Mouse (Mus musculus): Measurements from ENCODE around the gene Fbxo8. TPM values are rescaled to one million over a fixed set of nuclear protein-coding genes. Genes with fewer than 3 reads are reported as not detected.

Fbxo8 gene
- polyA plus RNA-seq, 1 experiment from 2014 or later: 40.7 TPM

DNA sequence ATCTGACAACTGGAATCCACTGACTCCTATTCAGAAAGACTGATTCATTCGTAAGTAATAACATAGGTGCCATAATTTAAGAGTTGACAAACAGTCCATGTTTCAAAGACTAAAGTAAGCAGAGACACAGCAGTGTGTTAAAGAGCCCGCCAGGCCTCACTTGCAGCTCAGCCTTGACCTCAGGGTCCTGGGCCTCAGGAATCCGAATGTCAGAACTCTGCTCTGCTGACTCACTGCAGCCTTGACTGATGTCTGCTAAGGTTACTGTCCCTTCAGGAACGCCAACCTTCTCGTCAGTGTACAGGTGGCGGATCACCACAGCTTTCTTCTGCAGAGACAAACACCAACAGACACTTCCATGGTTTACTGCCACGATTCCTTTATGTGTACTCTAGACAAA, 10.2 kb upstream of the Fbxo8 start:
- no peak for ATAC-seq (ENCODE audit: low read depth)
- no peak overlapping the region for H3K27ac ChIP-seq (ENCODE audit: low read length)
- H3K4me1 ChIP-seq (replicated peaks; ENCODE audit: control insufficient read depth, insufficient read depth, low read length): no peaks in the 10 kb centered on the region
- no peak overlapping the region for H3K9ac ChIP-seq (ENCODE audit: low read length)
- H3K36me3 ChIP-seq (ENCODE audit: control insufficient read depth, insufficient read depth, low read length): peaks cover 22% of the 10 kb centered on the region
- no peak overlapping the region for H3K4me3 ChIP-seq (ENCODE audit: low read length)
- H3K9me3 ChIP-seq (ENCODE audit: control insufficient read depth, low read length): no peaks in the 10 kb centered on the region
- WGBS: 84% methylated on average over 7 of the region's 7 CpGs
- H3K4me2 ChIP-seq (ENCODE audit: low read depth, low read length): no peak overlapping the region
- H3K27me3 ChIP-seq (ENCODE audit: control insufficient read depth, insufficient read depth, low read depth, low read length): no peaks in the 10 kb centered on the region

DNA sequence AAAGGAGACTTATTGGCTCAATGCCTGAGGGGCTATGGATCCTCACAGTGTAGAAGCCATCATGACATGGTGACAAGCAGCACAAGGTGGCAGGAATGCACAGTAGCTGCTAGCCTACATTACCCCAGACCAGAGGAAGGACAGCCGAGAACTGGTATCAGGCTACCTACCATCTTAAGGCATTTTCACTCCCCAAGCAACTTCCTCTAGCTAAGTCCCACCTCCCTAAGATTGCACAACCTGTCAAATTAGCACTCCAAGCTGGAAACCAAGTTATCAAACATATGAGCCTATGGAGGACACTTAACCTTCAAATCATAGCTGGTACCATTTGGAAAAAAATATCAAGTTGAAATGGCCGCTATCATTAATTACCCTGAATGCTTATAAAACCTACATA, 3.0 kb upstream of the Fbxo8 start:
- H3K27me3 ChIP-seq (ENCODE audit: control insufficient read depth, insufficient read depth, low read depth, low read length): no peaks in the 10 kb centered on the region
- no peak for ATAC-seq (ENCODE audit: low read depth)
- 0 out of 2 replicates have a peak, but pooled peaks cover 2% of the 10 kb centered on the region for H3K36me3 ChIP-seq (ENCODE audit: control insufficient read depth, insufficient read depth, low read length)
- no peak overlapping the region for H3K4me2 ChIP-seq (ENCODE audit: low read depth, low read length)
- no peak overlapping the region for H3K27ac ChIP-seq (ENCODE audit: low read length)
- peaks cover 6% of the 10 kb centered on the region for H3K4me1 ChIP-seq (replicated peaks; ENCODE audit: control insufficient read depth, insufficient read depth, low read length)
- H3K9ac ChIP-seq (ENCODE audit: low read length): no peak overlapping the region
- no peak overlapping the region for H3K4me3 ChIP-seq (ENCODE audit: low read length)
- WGBS: 80% methylated on average over 2 of the region's 2 CpGs
- no peaks in the 10 kb centered on the region for H3K9me3 ChIP-seq (ENCODE audit: control insufficient read depth, low read length)

DNA sequence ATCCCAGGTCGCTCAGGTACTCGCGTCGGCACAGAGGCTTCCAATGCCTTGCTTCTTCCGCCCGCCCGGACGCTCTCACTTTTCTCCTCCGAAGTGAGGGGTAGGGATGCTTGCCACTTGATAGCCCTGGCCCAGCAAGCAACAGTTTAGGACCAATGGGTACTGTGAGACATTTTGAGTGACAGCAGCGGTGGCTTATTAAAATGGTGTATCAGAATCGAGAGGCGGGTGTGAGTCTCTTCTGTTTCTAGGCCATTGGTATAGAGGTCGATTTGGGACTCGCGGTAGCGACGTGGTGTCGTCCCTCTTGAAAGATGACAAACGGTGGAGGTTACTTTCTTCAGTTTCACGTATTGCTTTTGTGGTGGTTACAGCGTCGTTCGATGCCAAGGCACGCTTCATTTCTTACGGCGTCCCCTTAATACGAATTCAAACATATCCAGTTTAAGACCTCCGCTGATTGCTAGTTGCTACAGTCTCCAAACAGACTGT, 517 bp downstream of the Fbxo8 start:
- no peaks in the 10 kb centered on the region for H3K36me3 ChIP-seq (ENCODE audit: control insufficient read depth, insufficient read depth, low read length)
- peak overlapping the region; percentile 89 for H3K9ac ChIP-seq (ENCODE audit: low read length)
- no peaks in the 10 kb centered on the region for H3K27me3 ChIP-seq (ENCODE audit: control insufficient read depth, insufficient read depth, low read depth, low read length)
- peak overlapping the region; percentile 55 for H3K27ac ChIP-seq (ENCODE audit: low read length)
- peak; percentile 98 for ATAC-seq (ENCODE audit: low read depth)
- peak overlapping the region; percentile 74 for H3K4me2 ChIP-seq (ENCODE audit: low read depth, low read length)
- no peaks in the 10 kb centered on the region for H3K9me3 ChIP-seq (ENCODE audit: control insufficient read depth, low read length)
- 0% methylated on average over 28 of the region's 28 CpGs for WGBS
- peaks cover 6% of the 10 kb centered on the region for H3K4me1 ChIP-seq (replicated peaks; ENCODE audit: control insufficient read depth, insufficient read depth, low read length)
- peak overlapping the region; percentile 63 for H3K4me3 ChIP-seq (ENCODE audit: low read length)

DNA sequence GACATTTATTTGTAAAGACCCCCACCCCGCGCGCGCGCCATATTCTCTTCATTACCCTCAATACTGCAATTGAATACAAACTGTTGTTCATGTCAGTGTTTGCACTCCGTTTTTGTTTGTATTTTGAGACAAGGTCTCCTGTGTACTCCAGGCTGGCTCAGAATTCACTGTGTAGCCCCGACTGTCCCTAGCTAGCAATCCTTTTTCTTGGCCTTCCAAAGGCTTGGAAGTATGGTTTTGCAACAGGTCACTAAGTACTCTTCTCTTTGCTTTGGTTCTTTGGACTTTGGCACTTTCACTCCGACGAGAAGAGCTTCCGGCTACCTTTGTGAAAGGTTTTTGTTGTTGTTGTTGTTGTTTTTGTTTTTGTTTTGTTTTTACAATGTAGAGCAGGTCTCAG, 1.2 kb downstream of the Fbxo8 start:
- no peak for ATAC-seq (ENCODE audit: low read depth)
- Histone ChIP-seq H3K9ac (ENCODE audit: low read length) (peak overlapping the region; percentile 89), H3K4me2 (ENCODE audit: low read depth, low read length) (peak overlapping the region; percentile 74), H3K9me3 (ENCODE audit: control insufficient read depth, low read length) (no peaks in the 10 kb centered on the region), H3K4me1 (replicated peaks; ENCODE audit: control insufficient read depth, insufficient read depth, low read length) (peaks cover 6% of the 10 kb centered on the region), H3K4me3 (ENCODE audit: low read length) (peak overlapping the region; percentile 63), H3K27ac (ENCODE audit: low read length) (no peak overlapping the region), H3K27me3 (ENCODE audit: control insufficient read depth, insufficient read depth, low read depth, low read length) (no peaks in the 10 kb centered on the region), H3K36me3 (ENCODE audit: control insufficient read depth, insufficient read depth, low read length) (no peaks in the 10 kb centered on the region)
- 23% methylated on average over 10 of the region's 10 CpGs for WGBS

DNA sequence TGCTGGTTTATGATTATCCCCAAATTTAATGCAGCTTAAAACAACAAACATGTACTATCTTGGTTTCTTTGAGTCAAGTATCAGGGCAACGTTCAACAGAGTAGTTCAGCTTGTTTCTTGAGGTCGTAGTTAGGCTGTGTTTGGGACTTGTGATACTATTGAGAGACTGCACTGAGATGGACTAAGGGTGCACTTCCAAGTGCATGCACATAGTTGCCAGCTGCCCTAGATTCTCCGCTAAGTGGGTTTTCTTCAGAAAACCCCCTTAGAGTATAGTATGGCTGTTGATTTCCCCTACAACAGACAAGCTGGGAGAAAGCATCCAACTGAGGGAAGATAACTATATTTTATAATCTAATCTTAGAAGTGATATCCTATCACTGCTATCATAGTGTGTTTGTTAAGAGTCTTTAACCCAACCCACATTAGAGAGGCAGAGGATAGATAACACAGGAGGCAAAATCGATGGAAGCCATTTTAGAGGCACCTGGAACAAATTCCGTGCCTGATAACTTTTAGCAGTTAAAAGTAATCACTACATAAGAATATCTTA, 1.7 kb downstream of the Fbxo8 start:
- no peak overlapping the region for H3K4me3 ChIP-seq (ENCODE audit: low read length)
- H3K4me1 ChIP-seq (replicated peaks; ENCODE audit: control insufficient read depth, insufficient read depth, low read length): peaks cover 6% of the 10 kb centered on the region
- no peaks in the 10 kb centered on the region for H3K36me3 ChIP-seq (ENCODE audit: control insufficient read depth, insufficient read depth, low read length)
- no peaks in the 10 kb centered on the region for H3K27me3 ChIP-seq (ENCODE audit: control insufficient read depth, insufficient read depth, low read depth, low read length)
- H3K9ac ChIP-seq (ENCODE audit: low read length): no peak overlapping the region
- no peak overlapping the region for H3K4me2 ChIP-seq (ENCODE audit: low read depth, low read length)
- ATAC-seq (ENCODE audit: low read depth): no peak
- H3K27ac ChIP-seq (ENCODE audit: low read length): no peak overlapping the region
- 56% methylated on average over 5 of the region's 5 CpGs for WGBS
- no peaks in the 10 kb centered on the region for H3K9me3 ChIP-seq (ENCODE audit: control insufficient read depth, low read length)

DNA sequence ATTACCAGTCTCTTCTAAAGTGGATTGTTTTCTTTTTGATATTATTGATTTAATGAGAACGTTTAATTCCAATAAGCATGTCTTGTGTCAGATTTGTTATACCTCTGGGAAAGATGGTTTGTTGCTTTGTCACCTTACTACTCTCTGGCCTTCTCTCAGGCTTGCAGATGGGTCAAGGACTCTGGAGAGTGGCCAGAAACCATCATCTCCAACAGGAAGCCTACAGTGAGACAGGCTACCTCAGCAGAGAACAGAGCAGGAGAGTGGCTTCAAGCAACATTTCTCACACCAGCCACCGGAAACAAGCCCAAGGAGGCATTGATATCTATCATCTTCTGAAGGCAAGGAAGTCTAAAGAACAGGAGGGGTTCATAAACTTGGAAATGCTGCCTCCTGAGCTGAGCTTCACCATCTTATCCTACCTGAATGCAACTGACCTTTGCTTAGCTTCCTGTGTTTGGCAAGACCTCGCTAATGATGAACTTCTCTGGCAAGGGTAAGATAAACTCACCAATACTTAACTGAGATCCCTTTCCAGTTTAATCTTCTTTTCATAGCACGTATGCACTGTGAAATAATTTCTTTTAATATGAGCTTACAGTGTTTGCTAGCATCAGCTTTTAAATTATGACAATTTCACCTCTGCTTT, 13.6 kb downstream of the Fbxo8 start:
- no peak overlapping the region for H3K4me2 ChIP-seq (ENCODE audit: low read depth, low read length)
- H3K4me1 ChIP-seq (replicated peaks; ENCODE audit: control insufficient read depth, insufficient read depth, low read length): no peaks in the 10 kb centered on the region
- no peaks in the 10 kb centered on the region for H3K36me3 ChIP-seq (ENCODE audit: control insufficient read depth, insufficient read depth, low read length)
- no peaks in the 10 kb centered on the region for H3K27me3 ChIP-seq (ENCODE audit: control insufficient read depth, insufficient read depth, low read depth, low read length)
- H3K27ac ChIP-seq (ENCODE audit: low read length): no peak overlapping the region
- no peaks in the 10 kb centered on the region for H3K9me3 ChIP-seq (ENCODE audit: control insufficient read depth, low read length)
- no peak overlapping the region for H3K9ac ChIP-seq (ENCODE audit: low read length)
- ATAC-seq (ENCODE audit: low read depth): no peak
- H3K4me3 ChIP-seq (ENCODE audit: low read length): no peak overlapping the region
- WGBS: 71% methylated on average over 4 of the region's 4 CpGs

DNA sequence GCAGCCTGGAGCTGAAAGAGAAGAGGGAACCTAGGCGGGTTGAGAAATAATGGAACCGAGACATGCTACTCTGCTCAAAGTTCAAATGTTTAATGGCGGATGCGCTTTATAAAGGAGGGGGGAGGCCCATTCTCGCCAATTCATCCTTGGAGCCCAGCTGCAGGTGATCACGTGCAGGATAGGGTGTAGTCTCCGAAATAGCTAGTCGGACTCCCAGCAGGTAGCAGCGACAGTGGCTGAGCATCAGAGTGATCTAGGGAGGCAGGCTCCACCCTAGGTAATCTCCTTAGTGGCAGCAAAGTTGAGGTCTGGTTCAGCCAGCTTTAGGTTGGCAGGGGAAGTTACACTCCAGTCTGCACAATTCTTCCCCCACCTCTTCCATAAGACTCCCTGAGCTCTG, 16.0 kb downstream of the Fbxo8 start:
- H3K36me3 ChIP-seq (ENCODE audit: control insufficient read depth, insufficient read depth, low read length): no peaks in the 10 kb centered on the region
- H3K9ac ChIP-seq (ENCODE audit: low read length): no peak overlapping the region
- H3K27ac ChIP-seq (ENCODE audit: low read length): no peak overlapping the region
- H3K9me3 ChIP-seq (ENCODE audit: control insufficient read depth, low read length): no peaks in the 10 kb centered on the region
- H3K27me3 ChIP-seq (ENCODE audit: control insufficient read depth, insufficient read depth, low read depth, low read length): no peaks in the 10 kb centered on the region
- H3K4me2 ChIP-seq (ENCODE audit: low read depth, low read length): no peak overlapping the region
- H3K4me3 ChIP-seq (ENCODE audit: low read length): no peak overlapping the region
- no peak for ATAC-seq (ENCODE audit: low read depth)
- no peaks in the 10 kb centered on the region for H3K4me1 ChIP-seq (replicated peaks; ENCODE audit: control insufficient read depth, insufficient read depth, low read length)
- WGBS: 88% methylated on average over 9 of the region's 9 CpGs

DNA sequence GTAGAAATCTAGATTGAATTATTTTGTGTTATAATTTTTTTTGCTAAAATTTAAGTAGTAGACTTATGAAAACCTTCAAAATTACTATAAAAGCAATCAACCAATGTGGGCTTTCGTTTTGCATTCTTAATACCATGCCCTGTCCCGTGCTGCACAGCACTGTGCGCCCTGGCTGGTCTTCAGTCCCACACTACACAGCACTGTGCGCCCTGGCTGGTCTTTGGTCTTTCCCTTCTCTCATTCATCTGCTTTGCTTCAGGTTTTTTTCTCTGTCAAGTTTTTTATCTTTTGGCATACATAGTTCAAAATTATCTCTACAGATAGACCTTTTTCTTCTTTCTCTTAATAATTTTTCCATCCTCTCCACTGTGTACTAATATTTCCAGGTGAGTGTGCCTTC, 30.0 kb downstream of the Fbxo8 start:
- Histone ChIP-seq H3K4me3 (ENCODE audit: low read length) (no peak overlapping the region), H3K27ac (ENCODE audit: low read length) (no peak overlapping the region), H3K27me3 (ENCODE audit: control insufficient read depth, insufficient read depth, low read depth, low read length) (no peaks in the 10 kb centered on the region), H3K4me1 (replicated peaks; ENCODE audit: control insufficient read depth, insufficient read depth, low read length) (no peaks in the 10 kb centered on the region), H3K9me3 (ENCODE audit: control insufficient read depth, low read length) (no peaks in the 10 kb centered on the region), H3K36me3 (ENCODE audit: control insufficient read depth, insufficient read depth, low read length) (no peaks in the 10 kb centered on the region), H3K9ac (ENCODE audit: low read length) (no peak overlapping the region), H3K4me2 (ENCODE audit: low read depth, low read length) (no peak overlapping the region)
- no peak for ATAC-seq (ENCODE audit: low read depth)
- WGBS: 81% methylated on average over 4 of the region's 4 CpGs

DNA sequence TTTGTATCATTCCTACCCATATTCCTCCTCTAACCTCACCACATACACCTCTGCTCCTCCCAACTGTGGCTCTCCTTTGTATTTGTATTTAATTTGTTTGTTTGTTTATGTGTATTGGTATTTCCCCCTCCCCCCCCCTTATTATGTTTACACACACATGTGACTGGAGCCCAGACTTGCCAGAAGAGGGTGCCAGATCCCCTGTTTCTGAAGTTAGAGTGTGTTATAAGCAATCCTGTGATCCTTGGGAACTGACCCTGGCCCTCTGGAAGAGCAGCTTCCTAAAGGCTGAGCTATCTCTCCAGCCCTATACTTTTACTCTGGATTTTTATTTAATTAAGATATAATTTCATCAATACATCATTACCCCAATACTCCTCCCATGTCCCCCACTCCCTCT, 32.0 kb downstream of the Fbxo8 start:
- ATAC-seq (ENCODE audit: low read depth): no peak
- H3K9ac ChIP-seq (ENCODE audit: low read length): no peak overlapping the region
- H3K36me3 ChIP-seq (ENCODE audit: control insufficient read depth, insufficient read depth, low read length): no peaks in the 10 kb centered on the region
- no peak overlapping the region for H3K4me3 ChIP-seq (ENCODE audit: low read length)
- H3K4me1 ChIP-seq (replicated peaks; ENCODE audit: control insufficient read depth, insufficient read depth, low read length): no peaks in the 10 kb centered on the region
- H3K4me2 ChIP-seq (ENCODE audit: low read depth, low read length): no peak overlapping the region
- no peaks in the 10 kb centered on the region for H3K27me3 ChIP-seq (ENCODE audit: control insufficient read depth, insufficient read depth, low read depth, low read length)
- no peaks in the 10 kb centered on the region for H3K9me3 ChIP-seq (ENCODE audit: control insufficient read depth, low read length)
- no peak overlapping the region for H3K27ac ChIP-seq (ENCODE audit: low read length)
